Mouse (Mus musculus) neural tube, embryonic 11.5 days (tissue): ENCODE data around the gene St6gal1. TPM values are rescaled to one million over a fixed set of nuclear protein-coding genes. Genes with fewer than 3 reads are reported as not detected.

Experiments used
- ATAC-seq: fragments of 200-750 bp; cut with Nextera tagmentation; 2 replicates; pipeline ENCODE4 v1.8.0; 2017; ENCODE audit warnings: moderate number of reproducible peaks, mild to moderate bottlenecking, moderate TSS enrichment, moderate library complexity; ENCODE audit not compliant: insufficient read depth, low FRiP score, low TSS enrichment
- DNase-seq: peaks from one replicate; pipeline ENCODE4 v3.0.0-alpha.2; 2015; ENCODE audit warnings: low spot score
- H3K27ac ChIP-seq: fragments of 300-500 bp; sonication (generic); 2 replicates; pipeline ENCODE4 v1.5.1; 2014; ENCODE audit warnings: low read depth, mild to moderate bottlenecking, low read length
- H3K27me3 ChIP-seq: fragments of 300-500 bp; sonication (generic); 2 replicates; pipeline ENCODE4 v1.6.1; 2014; ENCODE audit warnings: mild to moderate bottlenecking, low read length, mixed read lengths; ENCODE audit not compliant: control insufficient read depth, insufficient read depth
- H3K36me3 ChIP-seq: fragments of 300-500 bp; sonication (generic); 2 replicates; pipeline ENCODE4 v1.6.1; 2014; ENCODE audit warnings: mild to moderate bottlenecking, low read length, moderate library complexity, mixed read lengths; ENCODE audit not compliant: control insufficient read depth, insufficient read depth
- H3K4me1 ChIP-seq: fragments of 300-500 bp; sonication (generic); 2 replicates; pipeline ENCODE4 v1.6.1; 2014; ENCODE audit warnings: low read length, mixed read lengths; ENCODE audit not compliant: control insufficient read depth, insufficient read depth
- H3K4me2 ChIP-seq: fragments of 300-500 bp; sonication (generic); 2 replicates; pipeline ENCODE4 v1.6.1; 2014; ENCODE audit warnings: low read depth, mild to moderate bottlenecking, moderate library complexity
- H3K4me3 ChIP-seq: fragments of 300-500 bp; sonication (generic); 2 replicates; pipeline ENCODE4 v1.5.1; 2014; ENCODE audit warnings: low read depth, low read length
- H3K9ac ChIP-seq: fragments of 300-500 bp; sonication (generic); 2 replicates; pipeline ENCODE4 v1.6.1; 2014; ENCODE audit warnings: mild to moderate bottlenecking, low read length
- H3K9me3 ChIP-seq: fragments of 300-500 bp; sonication (generic); 2 replicates; pipeline ENCODE4 v1.6.1; 2016; ENCODE audit warnings: low read length; ENCODE audit not compliant: control insufficient read depth
- WGBS: fragments of 180-500 bp; shearing (Covaris S2); extraction: QIAGEN DNeasy Blood & Tissue Kit; methylation state at CpG from one replicate; pipeline ENCODE4 v1.1.7; 2014; 5-methylcytosine and 5-hydroxymethylcytosine counted together
- polyA plus RNA-seq: library from polyadenylated mRNA; unstranded; fragments of >200 nt; fragmentation: Nextera tagmentation; extraction: Ambion mirVana; gene quantifications from 2 replicates; pipeline ENCODE4 v1.2.1, GENCODE M21; 2014

St6gal1 gene
- polyA plus RNA-seq, 1 experiment from 2014 or later: 39.7 TPM

DNA sequence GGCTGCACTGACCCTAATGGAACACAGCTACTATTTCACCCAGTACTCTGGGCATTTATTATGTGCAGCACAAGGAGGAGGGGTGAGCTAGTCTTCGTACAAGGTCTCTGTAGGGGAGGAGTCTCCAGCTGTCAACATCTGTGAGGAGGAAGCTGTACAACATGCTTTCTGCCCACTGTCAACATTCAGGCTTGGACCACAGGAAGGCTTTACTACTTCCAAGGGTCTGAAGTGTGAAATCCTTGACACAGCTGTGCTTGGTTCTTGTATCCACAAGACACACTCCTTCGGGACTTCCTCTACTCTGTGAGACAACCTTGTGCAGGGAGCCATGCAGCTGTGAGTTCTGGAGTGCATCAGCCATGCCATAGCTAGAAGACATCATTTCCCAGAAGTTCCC lies 147.8 kb downstream of the St6gal1 start:
- no peaks in the 10 kb centered on the region for H3K4me1 ChIP-seq
- ATAC-seq (no peak), DNase-seq (no peak)
- no peaks in the 10 kb centered on the region for H3K9me3 ChIP-seq
- 75% methylated on average over 2 of the region's 2 CpGs for WGBS
- no peaks in the 10 kb centered on the region for H3K27me3 ChIP-seq
- H3K27ac ChIP-seq: no peak overlapping the region
- no peaks in the 10 kb centered on the region for H3K36me3 ChIP-seq
- no peak overlapping the region for H3K4me3 ChIP-seq
- H3K4me2 ChIP-seq: no peak overlapping the region
- no peak overlapping the region for H3K9ac ChIP-seq

- no peaks in the 10 kb centered on the region for H3K36me3 ChIP-seq
- no peaks in the 10 kb centered on the region for H3K27me3 ChIP-seq
- no peaks in the 10 kb centered on the region for H3K4me1 ChIP-seq
- no peak overlapping the region for H3K4me3 ChIP-seq
- H3K4me2 ChIP-seq: no peak overlapping the region
- ATAC-seq: no peak
- DNase-seq: no peak
- no peak overlapping the region for H3K27ac ChIP-seq
- H3K9me3 ChIP-seq: no peaks in the 10 kb centered on the region
- no peak overlapping the region for H3K9ac ChIP-seq
- 92% methylated on average over 4 of the region's 4 CpGs for WGBS
These were observed 149.5 kb downstream of the St6gal1 start for GRCm38 (mm10) chr16:23374068-23374467.

DNA sequence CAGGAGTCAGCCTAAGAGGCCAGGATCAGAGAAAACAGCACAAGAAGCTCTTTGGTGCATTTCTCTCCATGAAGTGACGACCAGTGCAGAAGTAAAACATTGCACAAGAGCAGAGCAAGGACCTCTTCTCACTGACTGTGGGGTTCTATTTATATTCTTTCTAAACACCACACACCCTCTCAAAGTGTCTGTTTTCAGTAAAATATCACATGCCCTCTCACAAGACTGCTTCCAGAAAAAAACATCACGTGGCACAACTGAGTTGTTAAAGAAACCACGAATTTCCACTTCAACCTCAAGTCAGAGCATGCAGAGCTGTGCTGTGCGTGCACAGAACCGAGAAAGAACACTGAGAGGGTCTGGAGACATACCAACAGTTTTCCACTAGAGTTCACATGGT lies 150.4 kb downstream of the St6gal1 start:
- no peak overlapping the region for H3K4me2 ChIP-seq
- no peaks in the 10 kb centered on the region for H3K4me1 ChIP-seq
- H3K9ac ChIP-seq: no peak overlapping the region
- no peak overlapping the region for H3K27ac ChIP-seq
- no peaks in the 10 kb centered on the region for H3K36me3 ChIP-seq
- H3K9me3 ChIP-seq: no peaks in the 10 kb centered on the region
- ATAC-seq (no peak), DNase-seq (no peak)
- 79% methylated on average over 5 of the region's 5 CpGs for WGBS
- H3K4me3 ChIP-seq: no peak overlapping the region
- no peaks in the 10 kb centered on the region for H3K27me3 ChIP-seq

DNA sequence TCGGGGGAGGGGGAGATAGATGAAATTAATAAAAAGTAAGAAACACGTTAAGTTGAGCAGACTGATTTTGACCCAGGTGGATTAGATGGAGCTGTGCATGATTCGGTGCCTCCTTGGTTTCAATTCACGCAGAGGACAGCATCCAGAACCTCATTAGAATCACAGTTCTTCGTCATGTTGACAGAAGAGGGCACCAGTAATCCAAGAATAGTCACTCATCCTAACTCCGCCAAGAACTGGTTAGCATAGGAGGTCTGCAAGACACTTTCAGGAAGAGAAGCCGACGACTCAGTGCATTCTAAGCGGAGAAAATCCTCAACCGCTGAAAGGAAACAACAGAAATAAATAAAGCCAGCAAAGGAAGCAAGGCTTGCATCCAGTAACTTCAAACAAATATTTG lies 151.6 kb downstream of the St6gal1 start:
- DNase-seq (no peak), ATAC-seq (no peak)
- no peaks in the 10 kb centered on the region for H3K36me3 ChIP-seq
- 73% methylated on average over 10 of the region's 10 CpGs for WGBS
- no peaks in the 10 kb centered on the region for H3K27me3 ChIP-seq
- H3K4me2 ChIP-seq: no peak overlapping the region
- H3K9me3 ChIP-seq: no peaks in the 10 kb centered on the region
- no peaks in the 10 kb centered on the region for H3K4me1 ChIP-seq
- no peak overlapping the region for H3K4me3 ChIP-seq
- H3K27ac ChIP-seq: no peak overlapping the region
- H3K9ac ChIP-seq: no peak overlapping the region

- ATAC-seq: no peak
- no peak overlapping the region for H3K9ac ChIP-seq
- no peaks in the 10 kb centered on the region for H3K4me1 ChIP-seq
- H3K36me3 ChIP-seq: no peaks in the 10 kb centered on the region
- H3K4me2 ChIP-seq: no peak overlapping the region
- 81% methylated on average over 3 of the region's 3 CpGs for WGBS
- H3K27ac ChIP-seq: no peak overlapping the region
- no peaks in the 10 kb centered on the region for H3K27me3 ChIP-seq
- no peak for DNase-seq
- H3K4me3 ChIP-seq: no peak overlapping the region
- no peaks in the 10 kb centered on the region for H3K9me3 ChIP-seq
These were observed 155.1 kb downstream of the St6gal1 start for GRCm38 (mm10) chr16:23379536-23380230.

- no peak for ATAC-seq
- Histone ChIP-seq H3K4me2 (no peak overlapping the region), H3K9me3 (no peaks in the 10 kb centered on the region), H3K27ac (no peak overlapping the region), H3K4me1 (no peaks in the 10 kb centered on the region), H3K4me3 (no peak overlapping the region), H3K27me3 (no peaks in the 10 kb centered on the region), H3K36me3 (no peaks in the 10 kb centered on the region), H3K9ac (no peak overlapping the region)
- DNase-seq: no peak
These were observed 159.8 kb downstream of the St6gal1 start for GRCm38 (mm10) chr16:23384304-23384703.

DNA sequence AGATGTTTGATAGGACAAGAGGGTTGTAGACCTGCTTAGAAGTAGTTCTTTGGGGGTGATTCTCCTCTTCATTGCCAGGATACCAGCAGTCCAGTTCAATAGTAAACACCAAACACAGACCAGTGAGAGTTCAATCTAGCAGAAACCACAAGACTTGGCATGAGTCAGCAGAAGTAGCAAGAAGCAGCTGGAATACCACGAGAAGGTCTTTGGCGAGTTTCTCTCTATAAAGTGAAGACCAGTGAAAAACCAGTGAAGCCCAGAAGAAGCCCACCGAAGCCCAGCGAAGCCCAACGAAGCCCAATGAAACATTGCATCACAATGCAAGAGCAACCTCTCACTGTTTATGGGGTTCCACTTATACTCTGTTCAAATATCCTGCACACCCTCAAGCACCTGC lies 173.4 kb downstream of the St6gal1 start:
- H3K36me3 ChIP-seq: no peaks in the 10 kb centered on the region
- ATAC-seq (no peak), DNase-seq (no peak)
- no peak overlapping the region for H3K27ac ChIP-seq
- H3K4me1 ChIP-seq: no peaks in the 10 kb centered on the region
- H3K27me3 ChIP-seq: no peaks in the 10 kb centered on the region
- no peak overlapping the region for H3K4me2 ChIP-seq
- no peak overlapping the region for H3K9ac ChIP-seq
- no peaks in the 10 kb centered on the region for H3K9me3 ChIP-seq
- no peak overlapping the region for H3K4me3 ChIP-seq
- 90% methylated on average over 5 of the region's 5 CpGs for WGBS

GRCm38 (mm10) chr16:23401463-23401862 lies 176.9 kb downstream of the St6gal1 start:
- Histone ChIP-seq H3K9me3 (no peaks in the 10 kb centered on the region), H3K4me3 (no peak overlapping the region), H3K27me3 (no peaks in the 10 kb centered on the region), H3K4me2 (no peak overlapping the region), H3K36me3 (no peaks in the 10 kb centered on the region), H3K9ac (no peak overlapping the region), H3K27ac (no peak overlapping the region), H3K4me1 (no peaks in the 10 kb centered on the region)
- no peak for DNase-seq
- WGBS: 79% methylated on average over 4 of the region's 4 CpGs
- ATAC-seq: no peak

DNA sequence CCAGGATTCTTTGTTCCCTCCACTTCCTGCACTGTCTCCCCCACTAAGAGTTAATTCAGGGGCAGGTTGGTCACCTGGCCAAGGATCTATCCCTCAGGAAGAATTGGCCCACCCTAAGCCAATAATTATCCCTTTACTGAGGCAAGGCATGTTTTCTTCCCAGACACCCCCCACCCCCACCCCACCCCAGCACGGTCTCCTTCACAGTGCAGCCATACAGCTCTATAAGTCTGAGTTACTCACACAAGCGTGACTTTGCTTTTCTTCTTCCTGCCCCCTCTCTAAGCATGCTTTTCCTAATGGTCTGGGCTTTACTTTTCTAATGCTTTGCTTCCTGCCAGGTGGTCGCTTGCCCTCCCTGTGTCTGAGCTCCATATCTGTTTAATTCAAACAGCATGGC lies 177.4 kb downstream of the St6gal1 start:
- Histone ChIP-seq H3K4me1 (no peaks in the 10 kb centered on the region), H3K9ac (no peak overlapping the region), H3K27ac (no peak overlapping the region), H3K4me3 (no peak overlapping the region), H3K27me3 (no peaks in the 10 kb centered on the region), H3K36me3 (no peaks in the 10 kb centered on the region), H3K4me2 (no peak overlapping the region), H3K9me3 (no peaks in the 10 kb centered on the region)
- DNase-seq: no peak
- no peak for ATAC-seq
- WGBS: 61% methylated on average over 3 of the region's 3 CpGs
